Mouse (Mus musculus): ENCODE measurements at regions not wholly inside any gene's neighbourhood (a gene's known extent, or its start where the extent isn't known, plus 50 kb on each side); places are given as distances from the start of the nearest gene placed in this dataset.

DNA sequence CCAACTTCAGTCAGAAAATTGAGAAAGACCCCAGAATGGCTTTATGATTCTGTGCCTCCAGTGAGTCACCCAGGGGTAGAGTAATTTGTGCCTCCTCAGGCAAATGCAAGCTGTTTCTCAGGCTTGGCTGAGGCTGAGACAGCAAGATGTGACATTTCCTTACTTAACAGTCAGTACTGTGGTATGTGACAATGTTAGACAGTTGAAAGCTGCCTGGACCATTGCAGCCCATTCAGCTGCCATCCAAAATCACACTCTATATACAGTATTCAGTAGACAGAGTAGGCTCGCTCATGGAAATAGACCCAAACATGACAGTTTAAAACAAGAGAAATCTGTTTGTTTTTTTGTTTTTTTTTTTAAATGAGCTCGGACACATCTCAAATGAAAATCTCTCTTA lies 477.1 kb upstream of the Nbea start:
- TF ChIP-seq CTCF (IDR thresholded peaks at IDR 0.05; ENCODE audit: low read depth, low read length): no peak
- no peak for TF ChIP-seq EP300 (IDR thresholded peaks at IDR 0.05; ENCODE audit: insufficient read depth, low read depth, low read length)
- TF ChIP-seq POLR2A (IDR thresholded peaks at IDR 0.05; ENCODE audit: insufficient read depth, low read length): no peak

All from ES-Bruce4 (cell line).